Mouse (Mus musculus): ENCODE results near the gene 2210010C04Rik.

Gene 2210010C04Rik

DNA sequence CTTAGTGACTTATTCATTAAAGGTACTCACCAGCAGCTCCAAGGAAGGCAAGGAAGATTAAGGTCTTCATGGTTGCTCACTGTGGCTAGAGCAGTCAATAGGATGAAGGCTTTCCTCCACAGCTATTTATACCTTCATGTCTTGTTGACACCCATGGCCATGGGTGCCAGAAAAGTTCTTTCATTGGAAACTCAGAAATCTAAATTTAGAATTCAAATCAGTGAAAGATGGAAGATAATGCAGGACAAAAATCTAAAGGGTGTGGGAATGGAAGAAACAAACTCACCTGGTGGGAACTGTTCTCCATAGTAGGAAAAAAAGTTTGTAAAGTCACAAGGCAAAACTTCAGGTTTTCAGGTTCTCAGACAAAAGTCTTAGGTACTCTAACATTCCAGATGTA, at the start of gene 2210010C04Rik:
Gene 2210010C04Rik, minus strand, starts transcription at position 101 of the 400 bp plus-strand sequence.
- DNase-seq (ENCODE audit: low read depth, low spot score): no peak
- Histone ChIP-seq H3K36me3 (ENCODE audit: control insufficient read depth, insufficient read depth, low read length, poor library complexity, severe bottlenecking) (no peaks in the 10 kb centered on the region), H3K27me3 (ENCODE audit: control insufficient read depth, insufficient read depth, low read length, poor library complexity, severe bottlenecking) (no peaks in the 10 kb centered on the region)

DNA sequence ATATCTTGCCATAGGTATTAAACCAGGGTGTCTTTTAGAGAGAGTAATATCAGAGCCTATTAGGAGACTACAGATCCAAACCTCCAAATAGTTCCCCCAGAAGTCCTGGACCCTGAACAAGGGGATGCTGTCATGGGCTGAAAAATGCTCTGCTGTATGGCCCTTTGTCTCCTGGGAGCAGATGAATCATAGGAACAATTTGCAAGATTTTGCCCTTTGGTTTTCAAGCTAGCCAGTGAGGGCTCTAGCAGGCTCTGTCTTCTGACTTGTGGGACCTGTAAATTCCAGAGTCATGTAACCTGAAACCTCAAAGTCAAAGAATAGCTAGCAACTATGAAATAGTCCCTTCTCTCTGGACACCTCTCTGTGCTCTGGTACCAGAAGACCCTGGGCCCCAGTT, 44.8 kb upstream of the 2210010C04Rik start:
- no peak for DNase-seq (ENCODE audit: low read depth, low spot score)
- no peaks in the 10 kb centered on the region for H3K27me3 ChIP-seq (ENCODE audit: control insufficient read depth, insufficient read depth, low read length, poor library complexity, severe bottlenecking)
- H3K36me3 ChIP-seq (ENCODE audit: control insufficient read depth, insufficient read depth, low read length, poor library complexity, severe bottlenecking): no peaks in the 10 kb centered on the region

DNA sequence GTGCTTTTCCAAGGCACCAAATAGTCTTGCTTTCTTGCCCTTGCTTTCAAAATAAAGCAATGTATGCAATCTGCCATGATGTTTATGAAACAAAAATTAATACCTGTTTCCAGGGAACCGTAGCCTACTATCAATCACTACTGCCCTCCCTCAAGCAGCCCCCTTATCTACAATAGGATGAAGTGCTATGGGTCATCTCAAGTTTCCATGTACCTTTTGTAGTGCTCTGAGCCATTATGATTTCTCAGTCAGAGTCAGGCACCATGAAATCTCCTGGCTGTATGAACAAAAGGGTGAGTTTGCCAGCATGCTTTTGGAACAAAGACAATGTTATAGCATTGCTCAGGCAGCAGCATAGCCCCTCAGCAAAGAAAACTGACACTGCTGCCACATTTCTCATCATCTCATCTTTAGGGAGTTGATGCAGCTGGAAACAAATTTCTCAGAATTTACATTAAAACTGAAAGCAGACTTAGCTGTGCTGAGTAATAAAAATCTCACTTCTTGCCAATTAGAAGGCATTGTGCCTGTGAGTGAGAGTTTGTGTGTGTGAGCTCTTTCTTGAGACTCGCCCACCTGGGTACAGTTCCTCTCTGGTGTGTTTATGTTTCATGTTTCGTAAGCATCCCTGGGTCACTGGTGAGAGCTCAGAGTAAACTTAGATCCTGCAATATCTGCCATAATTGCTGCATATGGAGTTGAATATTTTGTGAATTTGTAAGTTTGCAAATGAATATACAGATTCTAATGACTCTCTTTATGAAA, 43.4 kb upstream of the 2210010C04Rik start:
- Histone ChIP-seq H3K27me3 (ENCODE audit: control insufficient read depth, insufficient read depth, low read length, poor library complexity, severe bottlenecking) (no peaks in the 10 kb centered on the region), H3K36me3 (ENCODE audit: control insufficient read depth, insufficient read depth, low read length, poor library complexity, severe bottlenecking) (no peaks in the 10 kb centered on the region)
- DNase-seq (ENCODE audit: low read depth, low spot score): no peak

DNA sequence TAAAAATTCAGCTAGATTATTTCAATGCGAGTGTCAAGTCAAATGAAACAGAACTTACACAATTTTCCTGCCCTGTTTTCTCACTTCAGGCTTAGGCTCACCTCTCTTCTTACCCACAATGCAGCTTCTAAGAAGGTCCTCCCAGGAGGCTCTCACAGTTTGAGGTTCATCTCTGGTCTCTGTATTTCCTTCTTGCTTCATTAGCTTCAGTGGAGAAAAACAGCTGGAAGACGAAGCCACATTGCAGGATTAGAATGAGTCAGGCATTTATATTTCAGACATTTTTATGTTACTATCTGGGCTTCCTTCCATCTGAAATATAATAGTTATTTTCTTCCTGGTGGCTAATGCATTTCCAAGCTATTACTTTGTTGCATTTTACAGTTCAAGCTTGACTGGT, 40.4 kb upstream of the 2210010C04Rik start:
- DNase-seq (ENCODE audit: low read depth, low spot score): no peak
- Histone ChIP-seq H3K27me3 (ENCODE audit: control insufficient read depth, insufficient read depth, low read length, poor library complexity, severe bottlenecking) (no peaks in the 10 kb centered on the region), H3K36me3 (ENCODE audit: control insufficient read depth, insufficient read depth, low read length, poor library complexity, severe bottlenecking) (no peaks in the 10 kb centered on the region)

DNA sequence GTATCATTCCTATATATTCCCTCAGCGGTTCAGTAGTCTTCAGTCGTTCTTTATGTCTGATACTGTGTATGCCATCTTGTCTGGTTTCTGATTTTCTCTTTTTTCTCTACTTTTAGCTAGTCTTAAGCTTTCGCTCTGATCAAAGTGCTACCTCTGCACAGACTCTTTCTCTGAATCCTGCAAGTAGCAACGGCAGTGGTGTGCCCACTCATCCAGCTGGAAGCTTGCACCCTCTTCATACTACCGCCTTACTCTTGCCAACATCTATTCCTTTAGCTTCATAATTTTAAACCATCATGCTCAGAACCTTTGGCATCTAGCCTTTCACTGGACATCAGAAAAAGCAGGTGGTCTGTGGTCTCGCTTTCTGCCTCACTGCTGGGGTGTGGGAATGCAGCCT, 28.0 kb upstream of the 2210010C04Rik start:
- Histone ChIP-seq H3K36me3 (ENCODE audit: control insufficient read depth, insufficient read depth, low read length, poor library complexity, severe bottlenecking) (no peaks in the 10 kb centered on the region), H3K27me3 (ENCODE audit: control insufficient read depth, insufficient read depth, low read length, poor library complexity, severe bottlenecking) (no peaks in the 10 kb centered on the region)
- DNase-seq (ENCODE audit: low read depth, low spot score): no peak

DNA sequence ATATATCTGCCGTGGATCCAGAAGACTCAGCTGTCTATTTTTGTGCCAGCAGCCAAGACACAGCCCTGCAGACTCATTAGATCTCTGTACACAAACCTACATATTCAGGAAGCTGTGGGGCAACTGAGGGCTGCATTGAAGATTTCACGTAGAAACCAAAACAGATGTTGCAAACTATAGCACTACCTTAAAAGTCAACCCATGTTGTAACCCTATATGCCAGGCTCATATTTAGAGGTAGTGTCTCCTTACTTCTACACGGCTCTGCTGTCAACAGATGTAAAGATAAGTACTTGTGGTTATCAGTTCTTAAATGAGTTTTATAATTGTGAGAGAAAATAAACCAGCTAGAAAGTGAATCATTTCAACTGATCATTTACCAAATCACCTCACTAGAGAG, 27.4 kb upstream of the 2210010C04Rik start:
- no peaks in the 10 kb centered on the region for H3K36me3 ChIP-seq (ENCODE audit: control insufficient read depth, insufficient read depth, low read length, poor library complexity, severe bottlenecking)
- no peaks in the 10 kb centered on the region for H3K27me3 ChIP-seq (ENCODE audit: control insufficient read depth, insufficient read depth, low read length, poor library complexity, severe bottlenecking)

DNA sequence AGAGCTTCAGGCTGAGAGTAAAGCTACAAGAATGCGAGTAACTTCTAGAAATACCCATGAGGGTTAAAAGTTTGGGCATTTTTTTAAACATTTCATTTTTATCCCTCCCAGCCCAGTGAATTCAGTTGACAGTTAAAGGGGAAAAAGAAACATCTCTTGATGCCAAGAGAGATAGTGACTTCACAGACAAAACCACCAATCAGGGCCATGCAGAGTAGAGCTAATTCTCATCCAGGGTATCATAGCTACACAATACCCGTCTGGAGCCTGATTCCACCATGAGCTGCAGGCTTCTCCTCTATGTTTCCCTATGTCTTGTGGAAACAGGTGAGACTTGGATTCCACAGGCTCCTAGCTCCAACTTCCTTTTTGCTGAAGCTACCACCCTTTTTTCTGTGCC, 26.8 kb upstream of the 2210010C04Rik start:
- Histone ChIP-seq H3K36me3 (ENCODE audit: control insufficient read depth, insufficient read depth, low read length, poor library complexity, severe bottlenecking) (no peaks in the 10 kb centered on the region), H3K27me3 (ENCODE audit: control insufficient read depth, insufficient read depth, low read length, poor library complexity, severe bottlenecking) (no peaks in the 10 kb centered on the region)
- no peak for DNase-seq (ENCODE audit: low read depth, low spot score)

More for the DNA sequence above, 27.4 kb upstream of the 2210010C04Rik start:
- no peak for DNase-seq (ENCODE audit: low read depth, low spot score)

DNA sequence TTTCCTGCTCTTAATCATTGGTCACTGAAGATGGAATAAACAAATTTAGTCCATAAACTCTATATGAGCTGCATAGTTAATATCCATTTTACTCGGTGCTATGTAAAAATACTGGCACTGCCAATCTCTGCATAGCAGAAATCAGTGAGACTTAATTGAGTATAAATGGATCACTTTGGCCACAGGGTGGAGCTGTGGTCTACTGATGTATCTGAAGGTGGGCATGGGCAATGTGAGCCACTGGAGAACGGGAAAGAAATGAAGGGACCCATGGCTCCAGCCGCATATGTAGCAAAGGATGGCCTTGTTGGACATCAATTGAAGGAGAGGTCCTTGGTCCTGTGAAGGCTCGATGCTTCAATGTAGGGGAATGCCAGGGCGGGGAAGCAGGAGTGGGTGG, 25.8 kb upstream of the 2210010C04Rik start:
- Histone ChIP-seq H3K27me3 (ENCODE audit: control insufficient read depth, insufficient read depth, low read length, poor library complexity, severe bottlenecking) (no peaks in the 10 kb centered on the region), H3K36me3 (ENCODE audit: control insufficient read depth, insufficient read depth, low read length, poor library complexity, severe bottlenecking) (no peaks in the 10 kb centered on the region)
- DNase-seq (ENCODE audit: low read depth, low spot score): no peak

DNA sequence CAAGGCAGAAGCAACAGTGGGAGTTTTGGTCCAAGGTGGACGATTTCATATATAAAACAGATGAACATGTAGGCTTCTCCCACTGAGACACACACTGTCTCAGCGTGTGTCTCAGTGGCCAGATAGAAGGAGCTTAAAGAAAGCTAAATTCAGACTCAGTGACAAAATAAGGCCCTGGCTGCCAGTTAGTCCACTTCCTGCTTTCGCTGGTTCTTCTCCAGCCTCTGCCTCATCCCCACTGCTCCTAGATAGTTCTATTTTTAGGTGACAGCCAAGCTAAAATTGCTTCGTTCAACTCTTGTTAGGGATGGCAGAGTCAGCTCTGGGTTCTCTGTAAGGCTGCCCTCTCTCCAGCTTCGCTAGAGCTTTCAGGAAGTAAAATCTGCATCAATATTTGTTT, 22.3 kb upstream of the 2210010C04Rik start:
- no peak for DNase-seq (ENCODE audit: low read depth, low spot score)
- no peaks in the 10 kb centered on the region for H3K36me3 ChIP-seq (ENCODE audit: control insufficient read depth, insufficient read depth, low read length, poor library complexity, severe bottlenecking)
- H3K27me3 ChIP-seq (ENCODE audit: control insufficient read depth, insufficient read depth, low read length, poor library complexity, severe bottlenecking): no peaks in the 10 kb centered on the region

DNA sequence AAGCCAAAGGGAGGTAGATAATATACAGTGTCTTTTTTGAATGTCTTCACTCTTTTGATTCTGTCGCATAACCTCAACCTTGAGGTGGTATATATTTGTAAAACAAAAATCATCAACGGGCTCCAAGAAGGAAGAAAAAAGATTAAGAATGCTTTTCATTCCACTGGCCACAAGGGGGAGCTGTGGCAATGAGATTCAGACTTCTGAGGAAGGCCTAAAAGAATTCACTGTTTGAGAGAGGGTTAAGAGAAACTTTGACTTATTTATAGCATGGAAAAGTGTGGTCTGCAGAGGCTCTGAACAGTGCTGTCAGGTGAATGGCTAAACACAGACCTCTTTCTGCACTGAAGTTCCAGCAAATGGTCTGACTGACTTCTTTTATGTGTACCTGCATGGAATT, 20.3 kb upstream of the 2210010C04Rik start:
- Histone ChIP-seq H3K27me3 (ENCODE audit: control insufficient read depth, insufficient read depth, low read length, poor library complexity, severe bottlenecking) (no peaks in the 10 kb centered on the region), H3K36me3 (ENCODE audit: control insufficient read depth, insufficient read depth, low read length, poor library complexity, severe bottlenecking) (no peaks in the 10 kb centered on the region)
- DNase-seq (ENCODE audit: low read depth, low spot score): peak; percentile 62

DNA sequence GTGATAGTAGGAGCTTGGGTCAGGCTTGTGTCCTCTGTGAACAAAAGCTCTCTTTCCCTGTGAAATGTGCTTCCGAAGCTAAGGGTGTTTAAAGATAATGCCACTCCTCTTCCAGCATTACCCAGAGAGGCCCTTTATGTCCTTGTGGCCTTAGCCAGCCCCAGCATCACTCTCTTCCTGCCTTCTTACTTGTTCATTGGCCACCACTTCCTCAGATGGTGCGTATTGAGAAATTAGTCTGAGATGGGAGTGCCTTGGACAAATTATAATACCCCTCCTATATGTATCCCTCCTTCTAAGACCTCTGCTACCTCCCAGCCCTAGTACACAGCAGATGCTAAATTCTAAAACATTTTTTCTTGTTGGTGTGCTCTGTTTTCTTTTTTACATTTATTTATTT, 19.1 kb upstream of the 2210010C04Rik start:
- no peaks in the 10 kb centered on the region for H3K27me3 ChIP-seq (ENCODE audit: control insufficient read depth, insufficient read depth, low read length, poor library complexity, severe bottlenecking)
- no peak for DNase-seq (ENCODE audit: low read depth, low spot score)
- H3K36me3 ChIP-seq (ENCODE audit: control insufficient read depth, insufficient read depth, low read length, poor library complexity, severe bottlenecking): no peaks in the 10 kb centered on the region

DNA sequence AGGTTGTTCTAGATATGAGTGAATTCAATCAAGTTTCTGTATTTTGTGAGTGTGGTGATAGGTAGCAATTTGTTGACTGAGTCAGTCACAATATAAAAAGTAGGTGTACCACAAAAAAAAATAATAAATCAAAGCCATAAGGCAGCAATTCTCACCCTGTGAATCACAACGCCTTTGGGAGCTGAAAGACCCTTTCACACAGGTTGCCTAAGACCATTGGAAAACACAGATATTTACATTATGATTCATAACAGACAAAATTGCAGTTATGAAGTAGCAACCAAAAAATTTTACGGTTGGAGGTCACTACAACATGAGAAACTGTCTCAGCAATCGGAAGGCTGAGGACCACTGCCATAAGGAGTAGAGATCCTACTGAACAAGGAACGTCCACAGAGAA, 16.5 kb upstream of the 2210010C04Rik start:
- Histone ChIP-seq H3K36me3 (ENCODE audit: control insufficient read depth, insufficient read depth, low read length, poor library complexity, severe bottlenecking) (no peaks in the 10 kb centered on the region), H3K27me3 (ENCODE audit: control insufficient read depth, insufficient read depth, low read length, poor library complexity, severe bottlenecking) (no peaks in the 10 kb centered on the region)
- no peak for DNase-seq (ENCODE audit: low read depth, low spot score)

DNA sequence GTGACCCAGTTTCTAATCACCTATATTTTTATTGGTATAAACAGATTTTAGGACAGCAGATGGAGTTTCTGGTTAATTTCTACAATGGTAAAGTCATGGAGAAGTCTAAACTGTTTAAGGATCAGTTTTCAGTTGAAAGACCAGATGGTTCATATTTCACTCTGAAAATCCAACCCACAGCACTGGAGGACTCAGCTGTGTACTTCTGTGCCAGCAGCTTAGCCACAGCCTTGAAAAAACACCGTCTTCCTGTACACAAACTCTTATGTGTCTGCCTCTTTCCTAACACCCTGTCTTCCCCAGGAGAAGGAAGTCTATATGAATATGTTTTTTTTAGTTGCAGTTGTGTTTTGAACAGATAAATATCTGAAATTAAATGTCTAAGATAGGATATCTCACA, 13.3 kb upstream of the 2210010C04Rik start:
- Histone ChIP-seq H3K36me3 (ENCODE audit: control insufficient read depth, insufficient read depth, low read length, poor library complexity, severe bottlenecking) (no peaks in the 10 kb centered on the region), H3K27me3 (ENCODE audit: control insufficient read depth, insufficient read depth, low read length, poor library complexity, severe bottlenecking) (no peaks in the 10 kb centered on the region)
- no peak for DNase-seq (ENCODE audit: low read depth, low spot score)

DNA sequence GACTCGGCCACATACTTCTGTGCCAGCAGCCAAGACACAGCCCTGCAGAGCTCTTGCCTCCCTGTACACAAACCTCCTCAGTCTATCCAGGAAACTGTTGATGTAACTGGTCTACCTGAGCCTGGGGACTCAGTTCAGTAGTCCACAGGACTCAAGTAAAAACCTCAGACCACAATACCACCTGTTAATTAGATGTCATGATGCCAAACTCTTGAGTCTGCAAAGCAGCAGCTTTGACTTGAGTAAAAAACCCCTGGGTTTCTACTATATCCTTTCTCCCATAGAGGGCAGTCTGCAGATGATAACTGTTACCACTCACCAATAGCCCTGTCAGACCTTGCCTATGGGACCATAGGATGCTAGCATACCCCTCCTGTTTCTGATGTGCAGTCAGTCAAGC, 12.7 kb upstream of the 2210010C04Rik start:
- no peak for DNase-seq (ENCODE audit: low read depth, low spot score)
- Histone ChIP-seq H3K27me3 (ENCODE audit: control insufficient read depth, insufficient read depth, low read length, poor library complexity, severe bottlenecking) (no peaks in the 10 kb centered on the region), H3K36me3 (ENCODE audit: control insufficient read depth, insufficient read depth, low read length, poor library complexity, severe bottlenecking) (no peaks in the 10 kb centered on the region)

DNA sequence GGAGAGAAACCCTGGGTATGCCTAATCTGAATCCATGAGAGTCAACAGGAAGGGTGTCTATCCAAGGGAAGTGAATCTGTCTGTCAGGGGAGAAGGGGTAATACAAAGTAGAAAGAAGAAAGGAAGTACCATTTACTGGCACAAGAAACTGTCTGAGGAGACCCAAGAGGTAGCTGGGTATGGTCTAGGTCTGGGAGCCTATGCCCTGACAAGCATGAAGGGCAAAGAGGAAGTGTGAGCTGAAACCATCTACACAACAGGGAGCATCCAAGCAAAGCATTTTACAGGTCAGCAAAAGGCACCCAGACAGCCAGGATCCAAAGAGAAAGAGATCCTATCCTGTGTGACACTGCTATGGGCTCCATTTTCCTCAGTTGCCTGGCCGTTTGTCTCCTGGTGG, 11.9 kb upstream of the 2210010C04Rik start:
- H3K27me3 ChIP-seq (ENCODE audit: control insufficient read depth, insufficient read depth, low read length, poor library complexity, severe bottlenecking): no peaks in the 10 kb centered on the region
- H3K36me3 ChIP-seq (ENCODE audit: control insufficient read depth, insufficient read depth, low read length, poor library complexity, severe bottlenecking): no peaks in the 10 kb centered on the region
- peak; percentile 46 for DNase-seq (ENCODE audit: low read depth, low spot score)

DNA sequence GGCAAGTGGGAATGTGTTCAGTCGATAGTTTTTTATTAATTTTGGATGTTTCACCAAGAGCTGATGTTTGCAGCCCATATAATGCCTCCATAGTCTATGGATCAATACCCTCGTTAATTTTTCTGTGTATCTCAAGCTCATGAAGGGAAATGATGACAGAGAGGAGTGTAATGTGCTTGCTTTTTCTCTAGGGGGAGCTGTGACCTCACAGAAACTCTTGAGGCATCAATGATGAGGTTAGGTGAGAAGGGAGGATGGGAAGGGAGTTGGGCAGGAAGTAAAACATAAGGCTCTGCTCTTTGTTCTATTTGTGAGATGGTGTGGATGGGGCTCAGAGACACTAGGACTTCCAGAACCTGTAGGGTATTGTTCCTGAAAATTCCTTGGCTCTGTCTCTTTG, 11.2 kb upstream of the 2210010C04Rik start:
- Histone ChIP-seq H3K27me3 (ENCODE audit: control insufficient read depth, insufficient read depth, low read length, poor library complexity, severe bottlenecking) (no peaks in the 10 kb centered on the region), H3K36me3 (ENCODE audit: control insufficient read depth, insufficient read depth, low read length, poor library complexity, severe bottlenecking) (no peaks in the 10 kb centered on the region)
- DNase-seq (ENCODE audit: low read depth, low spot score): peak; percentile 38

Data from splenic B cell, adult 2 months (primary cell).